Mouse (Mus musculus): ENCODE measurements around the gene Fchsd2.

DNA sequence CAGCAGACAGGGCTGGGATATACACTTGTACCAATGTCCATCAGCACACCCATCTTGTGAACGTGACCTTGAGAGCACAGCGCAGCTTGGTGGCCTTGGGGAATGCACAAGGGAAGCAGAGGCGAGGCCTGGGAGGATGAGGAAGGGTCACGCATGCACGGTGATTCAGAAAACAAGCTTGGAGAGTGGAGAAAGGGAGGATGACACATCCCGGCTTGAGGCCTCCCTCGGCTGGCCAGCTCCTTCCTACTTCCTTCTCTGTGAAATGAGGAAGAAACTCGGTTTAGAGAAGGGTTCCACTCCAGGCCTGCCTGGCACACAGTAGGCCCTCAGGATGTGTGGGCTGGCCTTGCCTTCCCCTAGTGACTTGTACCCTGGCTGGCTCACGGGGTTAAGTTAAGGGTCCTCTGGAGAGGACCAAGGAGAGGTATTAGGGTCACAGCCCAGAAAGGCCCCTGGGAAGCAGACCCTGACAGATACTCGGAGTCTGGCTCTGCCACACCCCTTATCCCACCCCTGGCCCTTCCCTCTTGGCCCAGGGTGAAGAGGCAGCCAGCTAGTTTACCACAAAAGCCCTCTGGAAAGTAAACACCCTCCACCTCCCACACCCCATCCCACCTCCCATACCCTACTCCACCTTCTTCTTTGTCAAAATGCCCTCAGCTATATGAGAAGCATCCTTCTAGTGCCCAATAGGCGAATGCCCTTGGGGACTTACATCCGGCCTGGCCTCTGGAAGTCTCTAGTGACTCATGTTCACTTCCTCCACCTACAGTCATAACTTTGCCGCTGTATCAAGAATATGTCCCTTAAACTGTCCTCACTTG is 41.7 kb upstream of the Fchsd2 start:
- TF ChIP-seq POLR2A (IDR thresholded peaks at IDR 0.05; ENCODE audit: extremely low read depth, insufficient read depth, low read length) (no peak), CTCF (IDR thresholded peaks at IDR 0.05; ENCODE audit: extremely low read depth, insufficient read depth, low read length) (no peak)
